Mouse (Mus musculus) erythroblast, embryonic 14.5 days (primary cell): ENCODE measurements around the gene Cmpk2. TPM values are rescaled to one million over a fixed set of nuclear protein-coding genes. Genes with fewer than 3 reads are reported as not detected.
"Not testable (repeated sequence)": the region's sequence is repeated elsewhere in the genome, so short reads cannot be mapped to it uniquely, and the experiment has no call there.

ENCODE experiments used
- H3K27me3 ChIP-seq: 2 replicates; pipeline ENCODE4 v1.6.1; 2012; ENCODE audit warnings: inconsistent platforms; ENCODE audit not compliant: control insufficient read depth
- H3K36me3 ChIP-seq: 2 replicates; pipeline ENCODE4 v1.6.1; 2012; ENCODE audit warnings: mild to moderate bottlenecking, inconsistent platforms; ENCODE audit not compliant: control insufficient read depth
- H3K4me1 ChIP-seq: 2 replicates; pipeline ENCODE4 v1.6.1; 2012; ENCODE audit warnings: inconsistent platforms; ENCODE audit not compliant: control insufficient read depth
- H3K4me3 ChIP-seq: replicated peaks from 2 replicates; pipeline ENCODE3; 2012; ENCODE audit warnings: moderate library complexity, mild to moderate bottlenecking, inconsistent platforms
- H3K9me3 ChIP-seq: 2 replicates; pipeline ENCODE4 v1.6.1; 2012; ENCODE audit warnings: low read length, inconsistent platforms, mixed read lengths; ENCODE audit not compliant: control insufficient read depth
- GATA1 ChIP-seq: IDR thresholded peaks from 2 replicates; pipeline ENCODE4 v1.6.1; 2012; ENCODE audit warnings: low read length, inconsistent platforms, mixed read lengths
- TAL1 ChIP-seq: IDR thresholded peaks from 3 replicates; pipeline ENCODE4 v1.6.1; 2012; ENCODE audit warnings: low read length, inconsistent platforms, mixed read lengths
- polyA plus RNA-seq: library from polyadenylated mRNA; stranded (reverse); fragments of >175 nt; gene quantifications from 2 replicates; pipeline ENCODE4 v1.2.3, GENCODE M21; 2012

The Cmpk2 gene
- polyA plus RNA-seq, 1 experiment, result 0.25 TPM

DNA sequence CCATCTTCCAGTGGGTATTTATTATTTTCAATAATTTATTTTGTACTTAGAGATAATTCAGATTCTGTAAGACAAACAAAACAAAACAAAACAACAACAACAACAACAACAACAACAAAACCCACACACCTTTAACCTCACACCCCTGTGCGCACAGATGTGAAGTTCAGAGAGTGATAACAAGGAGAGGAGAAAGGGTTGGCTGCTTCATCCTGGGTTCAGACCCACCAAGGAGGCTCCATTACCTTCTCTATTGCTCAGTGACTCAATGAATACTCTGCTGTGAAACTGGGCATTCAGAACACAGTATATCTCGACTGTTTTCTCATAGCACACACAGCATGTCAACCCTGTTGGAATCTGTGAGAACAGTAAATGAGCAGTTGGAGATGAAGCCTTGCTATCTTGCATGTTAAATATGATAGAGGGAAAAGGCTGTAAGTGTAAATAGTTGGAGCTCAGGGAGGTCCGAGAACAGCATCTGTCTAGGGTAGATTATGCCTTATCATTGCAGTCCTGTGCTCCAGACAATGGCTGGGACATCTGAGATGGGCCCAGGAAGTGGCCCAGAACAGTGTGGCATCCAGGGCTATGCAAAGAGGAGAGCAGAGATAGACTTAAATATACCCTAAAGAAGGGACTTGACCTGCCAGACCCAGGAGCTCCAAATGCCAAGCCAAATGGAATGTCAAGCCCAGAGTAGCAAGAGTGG, 3.9 kb downstream of the Cmpk2 start:
- peak overlapping the region; percentile 33 for H3K4me3 ChIP-seq
- peaks cover 36% of the 10 kb centered on the region for H3K36me3 ChIP-seq
- H3K27me3 ChIP-seq, result no peaks in the 10 kb centered on the region
- no peaks in the 10 kb centered on the region for H3K9me3 ChIP-seq
- TF ChIP-seq TAL1 (peak; percentile 83), GATA1 (peak; percentile 82)
- peaks cover 81% of the 10 kb centered on the region for H3K4me1 ChIP-seq

DNA sequence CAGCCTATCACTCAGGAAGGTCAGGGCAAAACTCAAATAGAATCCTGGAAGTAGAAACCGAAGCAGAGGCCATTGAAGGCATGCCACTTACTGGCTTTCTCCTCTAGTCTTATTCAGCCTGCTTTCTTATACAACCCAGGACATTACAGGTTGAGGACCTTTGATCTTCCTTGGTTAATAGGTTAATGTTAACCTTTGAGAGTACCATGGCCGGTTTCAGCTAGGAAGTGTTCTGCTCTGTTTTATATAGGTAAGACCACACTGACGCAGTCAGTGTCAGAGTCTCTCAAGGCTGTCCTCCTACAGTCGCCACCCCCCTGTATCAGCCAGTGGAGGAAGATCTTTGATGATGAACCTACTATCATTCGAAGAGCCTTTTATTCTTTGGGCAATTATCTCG, 4.7 kb downstream of the Cmpk2 start:
- Histone ChIP-seq H3K4me3 (no peak overlapping the region), H3K27me3 (no peaks in the 10 kb centered on the region), H3K4me1 (peaks cover 76% of the 10 kb centered on the region), H3K36me3 (peaks cover 45% of the 10 kb centered on the region), H3K9me3 (no peaks in the 10 kb centered on the region)
- TF ChIP-seq GATA1, result no peak
- no peak for TF ChIP-seq TAL1

DNA sequence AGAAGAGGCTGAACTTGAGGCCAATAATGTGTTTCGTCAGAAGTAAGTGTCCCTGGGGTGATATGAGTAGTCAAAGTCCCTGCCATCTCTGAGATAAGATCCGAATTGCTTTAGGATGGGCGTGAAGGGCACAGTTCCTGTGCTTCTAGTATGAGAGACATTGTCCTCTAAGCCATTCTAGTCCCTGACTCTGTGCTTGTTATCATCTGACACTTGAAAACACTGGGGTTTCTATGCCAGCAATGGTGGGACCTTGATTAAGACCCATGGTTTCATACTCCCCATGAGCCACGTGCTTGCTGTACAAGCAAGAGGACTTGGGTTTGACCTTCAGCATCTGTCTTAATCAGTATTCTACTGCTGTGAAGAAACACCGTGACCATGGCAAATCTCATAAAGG, 8.2 kb downstream of the Cmpk2 start:
- Histone ChIP-seq H3K36me3 (peaks cover 37% of the 10 kb centered on the region), H3K4me1 (peaks cover 41% of the 10 kb centered on the region), H3K4me3 (no peak overlapping the region), H3K9me3 (no peaks in the 10 kb centered on the region), H3K27me3 (no peaks in the 10 kb centered on the region)
- TF ChIP-seq TAL1 (no peak), GATA1 (no peak)

DNA sequence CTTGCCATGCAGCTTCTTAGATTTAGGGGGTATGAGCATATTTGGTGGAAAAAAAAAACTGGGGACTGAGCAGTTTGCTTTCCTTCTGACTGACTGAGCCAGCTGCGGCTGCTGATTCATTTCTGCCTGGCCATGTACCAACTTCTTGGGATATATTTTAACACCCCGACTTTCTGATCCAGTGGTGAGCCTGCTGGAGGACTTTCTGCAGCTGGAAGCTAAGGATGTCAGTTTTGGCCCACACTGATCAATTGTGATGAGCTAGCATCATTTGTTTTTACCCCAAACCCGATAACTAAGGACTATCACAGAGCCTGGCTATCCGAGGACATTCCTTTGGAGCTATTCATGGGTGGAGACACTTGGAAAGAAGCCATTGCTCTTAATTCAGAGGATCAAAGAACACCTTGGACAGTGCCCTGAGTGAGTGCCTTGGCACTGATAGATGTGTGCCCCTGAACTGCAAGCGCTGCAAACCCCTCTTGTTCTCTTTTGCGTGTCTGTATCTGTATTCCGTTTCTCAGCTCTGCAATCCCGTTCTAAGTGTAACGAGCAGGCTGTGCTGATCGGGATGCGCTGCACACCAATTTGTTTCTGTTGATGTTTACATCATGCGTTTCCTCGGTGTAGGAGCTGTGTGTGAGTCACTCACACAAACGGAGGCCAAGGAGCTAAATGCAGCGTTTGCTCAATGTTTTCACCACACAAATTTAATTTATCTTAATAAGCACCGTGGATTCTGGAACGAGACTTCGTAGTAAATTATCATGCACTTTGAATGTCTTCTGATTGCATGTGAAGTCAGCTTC, 9.4 kb downstream of the Cmpk2 start:
- H3K27me3 ChIP-seq, result no peaks in the 10 kb centered on the region
- TF ChIP-seq TAL1, result no peak
- no peak for TF ChIP-seq GATA1

DNA sequence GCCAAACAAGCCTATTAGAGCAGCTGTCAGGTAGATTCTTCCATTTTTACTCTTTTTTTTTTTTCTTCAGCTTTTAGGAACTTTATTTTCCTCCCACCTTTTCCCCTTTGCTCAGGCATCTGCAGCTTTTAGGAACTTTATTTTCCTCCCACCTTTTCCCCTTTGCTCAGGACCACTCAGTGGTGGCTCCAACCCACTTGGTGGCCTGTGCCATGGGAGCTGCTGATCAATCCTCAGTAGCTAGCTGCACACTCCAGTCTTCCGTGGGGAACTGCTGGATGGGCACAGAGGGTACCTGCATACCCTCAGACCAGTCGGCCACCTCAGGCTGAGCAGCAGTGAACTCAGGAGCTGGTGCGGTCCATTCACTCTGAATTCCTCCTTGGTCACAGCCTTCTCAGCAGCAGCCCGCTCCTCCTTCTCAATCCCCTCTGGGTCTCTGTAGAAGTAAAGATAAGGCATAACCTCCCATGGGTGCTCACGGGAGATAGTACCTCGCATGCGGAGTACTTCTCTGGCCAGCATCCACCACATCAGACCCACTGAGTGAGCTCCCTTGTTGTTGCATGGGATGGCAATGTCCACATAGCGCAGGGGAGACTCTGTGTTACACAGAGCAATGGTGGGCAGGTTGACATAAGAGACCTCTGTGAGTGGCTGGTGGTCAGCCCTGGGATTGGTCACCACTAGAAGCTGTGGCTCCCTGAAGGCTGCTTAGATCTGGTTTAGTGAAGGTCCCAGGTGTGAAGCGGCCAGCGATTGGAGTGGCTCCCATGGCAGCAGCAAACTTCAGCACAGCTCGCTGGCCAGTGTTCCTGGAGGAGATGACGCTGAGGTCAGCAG, 17.0 kb downstream of the Cmpk2 start:
- H3K4me3 ChIP-seq, H3K27me3 ChIP-seq, H3K9me3 ChIP-seq, H3K36me3 ChIP-seq: not testable (repeated sequence)
- TF ChIP-seq TAL1, result peak; percentile 23; the same call in 1 of the 3 replicates
- H3K4me1 ChIP-seq, result peaks cover 17% of the 10 kb centered on the region

More for the DNA sequence above, 9.4 kb downstream of the Cmpk2 start:
- H3K4me3 ChIP-seq, result no peak overlapping the region
- peaks cover 29% of the 10 kb centered on the region for H3K4me1 ChIP-seq
- H3K9me3 ChIP-seq, result no peaks in the 10 kb centered on the region
- H3K36me3 ChIP-seq, result peaks cover 34% of the 10 kb centered on the region

DNA sequence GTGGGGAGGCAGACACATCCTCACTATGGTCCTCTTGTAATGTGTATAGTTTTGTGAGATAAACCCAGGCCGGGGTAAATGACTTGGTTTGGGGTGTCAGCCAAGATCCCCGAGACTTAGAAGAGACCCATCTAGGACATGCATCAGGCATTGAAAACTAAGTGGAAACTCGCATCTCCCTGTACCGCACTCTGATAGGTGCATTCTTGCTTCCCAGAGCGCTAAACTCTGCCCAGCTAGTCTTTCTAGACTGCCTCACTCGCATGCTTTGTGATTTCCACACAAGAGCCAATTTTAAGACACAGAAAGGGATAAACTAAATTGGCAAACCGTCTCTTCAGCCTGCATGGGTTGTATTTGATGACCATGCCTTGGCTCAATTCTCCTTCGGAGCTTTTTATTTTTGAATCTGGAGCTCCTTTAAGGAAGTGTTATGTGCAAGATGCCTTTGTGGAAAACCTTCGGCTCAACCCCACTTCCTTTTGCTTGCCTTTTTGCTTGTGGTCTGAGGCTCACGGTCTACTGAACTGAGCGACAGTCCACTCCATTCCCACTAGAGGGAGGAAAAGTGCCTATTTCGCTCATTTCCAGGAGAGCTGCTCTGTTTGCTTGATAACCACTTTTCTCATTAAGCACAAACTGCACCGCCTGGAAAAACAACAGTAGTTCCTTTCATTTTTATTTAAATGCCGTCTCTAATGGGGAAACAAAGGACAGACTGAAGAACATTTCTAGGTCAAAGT, 19.0 kb downstream of the Cmpk2 start:
- H3K4me1 ChIP-seq, result peaks cover 17% of the 10 kb centered on the region
- TF ChIP-seq TAL1 (no peak), GATA1 (no peak)
- H3K36me3 ChIP-seq, result no peaks in the 10 kb centered on the region
- H3K9me3 ChIP-seq, result no peaks in the 10 kb centered on the region
- peaks cover 4% of the 10 kb centered on the region for H3K27me3 ChIP-seq
- no peak overlapping the region for H3K4me3 ChIP-seq

DNA sequence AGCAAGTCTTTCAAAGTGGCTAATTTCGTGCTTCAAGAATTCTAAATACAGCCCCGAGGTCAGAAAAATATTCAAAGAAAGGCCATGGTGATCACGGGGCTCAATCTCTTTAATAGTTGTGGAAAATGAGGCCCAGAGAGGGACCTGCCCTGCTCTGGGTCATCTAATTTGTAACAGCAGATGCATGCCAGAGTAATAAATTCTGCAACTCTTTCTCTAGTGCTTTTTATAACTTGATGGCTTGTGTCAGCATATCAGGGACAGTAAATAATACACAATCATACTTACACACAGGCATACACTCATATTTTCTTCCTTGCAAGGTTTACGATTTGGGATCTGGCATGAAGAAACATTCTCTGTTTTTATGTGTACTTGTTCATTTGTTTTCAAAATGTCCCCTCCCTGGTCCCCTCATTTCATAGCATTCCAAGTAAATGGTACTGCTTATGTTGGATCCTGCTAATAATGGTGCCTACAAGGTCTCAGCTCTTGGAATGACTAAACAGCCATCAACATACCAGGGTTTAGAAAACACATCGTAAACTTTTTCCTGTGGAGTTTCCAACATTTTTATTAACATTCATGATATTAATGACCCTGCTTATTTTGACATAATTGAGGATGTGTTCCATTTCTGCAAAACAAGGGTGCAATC, 19.7 kb downstream of the Cmpk2 start:
- Histone ChIP-seq H3K36me3 (no peaks in the 10 kb centered on the region), H3K9me3 (no peaks in the 10 kb centered on the region), H3K27me3 (peaks cover 4% of the 10 kb centered on the region), H3K4me1 (peaks cover 17% of the 10 kb centered on the region), H3K4me3 (no peak overlapping the region)
- TF ChIP-seq GATA1 (no peak), TAL1 (no peak)

DNA sequence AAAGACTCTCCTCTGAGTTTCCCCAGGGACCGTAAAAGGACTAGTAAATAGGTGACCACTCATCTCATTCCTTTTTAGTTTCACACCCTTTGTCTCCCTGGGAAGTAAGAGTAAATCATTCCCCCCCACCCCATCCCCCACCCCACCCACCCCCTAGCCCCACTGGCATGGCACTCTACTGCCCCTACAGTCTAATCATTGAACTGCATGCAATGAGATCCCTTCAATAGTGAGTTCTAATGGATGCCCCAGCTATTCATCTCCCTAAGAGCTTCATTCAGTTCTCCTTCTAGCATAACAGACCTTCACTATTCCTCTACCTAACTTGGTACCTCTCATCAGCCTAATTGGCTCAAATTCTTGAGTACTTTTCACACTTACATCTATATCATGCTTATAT, 20.9 kb downstream of the Cmpk2 start:
- Histone ChIP-seq H3K9me3 (no peaks in the 10 kb centered on the region), H3K4me3 (no peak overlapping the region), H3K36me3 (no peaks in the 10 kb centered on the region), H3K27me3 (peaks cover 8% of the 10 kb centered on the region), H3K4me1 (peaks cover 17% of the 10 kb centered on the region)
- TF ChIP-seq TAL1, result no peak
- TF ChIP-seq GATA1, result no peak
